Mouse (Mus musculus) midbrain, embryonic 11.5 days (tissue): ENCODE measurements around the gene Ndufaf3. TPM values are rescaled to one million over a fixed set of nuclear protein-coding genes. Genes with fewer than 3 reads are reported as not detected.

Experiments used
- ATAC-seq: fragments of 200-750 bp; cut with Nextera tagmentation; 2 replicates; pipeline ENCODE4 v1.8.0; 2017; ENCODE audit warnings: moderate TSS enrichment, moderate library complexity; ENCODE audit not compliant: low FRiP score
- DNase-seq: peaks from one replicate; pipeline ENCODE4 v3.0.0; 2015; ENCODE audit warnings: low spot score; ENCODE audit errors: missing footprints
- H3K27ac ChIP-seq: fragments of 300-500 bp; sonication (generic); 2 replicates; pipeline ENCODE4 v1.5.1; 2014; ENCODE audit warnings: low read depth, low read length
- H3K27me3 ChIP-seq: fragments of 300-500 bp; sonication (generic); 2 replicates; pipeline ENCODE4 v1.6.1; 2014; ENCODE audit warnings: mild to moderate bottlenecking, low read length, moderate library complexity, mixed read lengths; ENCODE audit not compliant: control insufficient read depth, insufficient read depth
- H3K36me3 ChIP-seq: fragments of 300-500 bp; sonication (generic); 2 replicates; pipeline ENCODE4 v1.6.1; 2014; ENCODE audit warnings: mild to moderate bottlenecking, low read length, moderate library complexity, mixed read lengths; ENCODE audit not compliant: control insufficient read depth, insufficient read depth
- H3K4me1 ChIP-seq: fragments of 300-500 bp; sonication (generic); 2 replicates; pipeline ENCODE4 v1.6.1; 2014; ENCODE audit warnings: low read length; ENCODE audit not compliant: control insufficient read depth, insufficient read depth
- H3K4me2 ChIP-seq: fragments of 300-500 bp; sonication (generic); 2 replicates; pipeline ENCODE4 v1.6.1; 2014; ENCODE audit warnings: mild to moderate bottlenecking, moderate library complexity
- H3K4me3 ChIP-seq: fragments of 300-500 bp; sonication (generic); 2 replicates; pipeline ENCODE4 v1.5.1; 2014; ENCODE audit warnings: low read depth, low read length
- H3K9ac ChIP-seq: fragments of 300-500 bp; sonication (generic); 2 replicates; pipeline ENCODE4 v1.6.1; 2014; ENCODE audit warnings: low read length
- H3K9me3 ChIP-seq: fragments of 300-500 bp; sonication (generic); 2 replicates; pipeline ENCODE4 v1.6.1; 2016; ENCODE audit warnings: low read length; ENCODE audit not compliant: control insufficient read depth
- WGBS: fragments of 180-500 bp; shearing (Covaris S2); extraction: QIAGEN DNeasy Blood & Tissue Kit; methylation state at CpG from one replicate; pipeline ENCODE4 v1.1.7; 2014; 5-methylcytosine and 5-hydroxymethylcytosine counted together
- polyA plus RNA-seq: library from polyadenylated mRNA; unstranded; fragments of >200 nt; fragmentation: Nextera tagmentation; extraction: Ambion mirVana; gene quantifications from 2 replicates; pipeline ENCODE4 v1.2.1, GENCODE M21; 2014

Gene Ndufaf3
- polyA plus RNA-seq, 1 experiment from 2014 or later: 51.7 TPM

- H3K4me2 ChIP-seq: no peak overlapping the region
- H3K27me3 ChIP-seq: no peaks in the 10 kb centered on the region
- DNase-seq (no peak), ATAC-seq (no peak)
- no peak overlapping the region for H3K27ac ChIP-seq
- WGBS: 90% methylated on average over 37 of the region's 37 CpGs
- H3K4me1 ChIP-seq: peaks cover 40% of the 10 kb centered on the region
- no peaks in the 10 kb centered on the region for H3K9me3 ChIP-seq
- no peak overlapping the region for H3K4me3 ChIP-seq
- peaks cover 23% of the 10 kb centered on the region for H3K36me3 ChIP-seq
- H3K9ac ChIP-seq: no peak overlapping the region
Observed at GRCm38 (mm10) chr9:108575321-108576297, 8.4 kb upstream of the Ndufaf3 start.

DNA sequence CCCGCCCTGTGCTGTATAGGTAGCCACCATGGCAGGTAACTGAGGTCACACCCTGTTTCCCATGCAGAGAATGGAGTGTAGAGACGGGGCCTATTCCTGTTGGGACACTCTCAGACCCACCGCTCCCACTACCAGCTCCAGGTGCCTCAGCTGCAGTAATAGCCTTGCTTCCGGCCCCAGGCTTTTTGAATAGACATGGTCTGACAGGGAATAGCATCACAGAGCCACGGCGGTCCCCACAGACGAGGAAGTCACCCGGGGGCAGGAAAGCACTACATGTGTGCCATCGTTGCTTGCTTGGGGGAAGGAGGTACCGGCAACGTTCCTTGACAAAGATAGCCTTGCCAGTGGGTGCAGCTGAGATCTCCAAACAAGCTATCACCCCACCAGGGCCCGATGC, 7.7 kb upstream of the Ndufaf3 start:
- no peak for DNase-seq
- H3K4me3 ChIP-seq: no peak overlapping the region
- ATAC-seq: no peak
- H3K27ac ChIP-seq: no peak overlapping the region
- H3K9me3 ChIP-seq: no peaks in the 10 kb centered on the region
- H3K9ac ChIP-seq: no peak overlapping the region
- H3K36me3 ChIP-seq: peaks cover 23% of the 10 kb centered on the region
- no peaks in the 10 kb centered on the region for H3K27me3 ChIP-seq
- peaks cover 47% of the 10 kb centered on the region for H3K4me1 ChIP-seq
- WGBS: 92% methylated on average over 12 of the region's 12 CpGs
- no peak overlapping the region for H3K4me2 ChIP-seq

DNA sequence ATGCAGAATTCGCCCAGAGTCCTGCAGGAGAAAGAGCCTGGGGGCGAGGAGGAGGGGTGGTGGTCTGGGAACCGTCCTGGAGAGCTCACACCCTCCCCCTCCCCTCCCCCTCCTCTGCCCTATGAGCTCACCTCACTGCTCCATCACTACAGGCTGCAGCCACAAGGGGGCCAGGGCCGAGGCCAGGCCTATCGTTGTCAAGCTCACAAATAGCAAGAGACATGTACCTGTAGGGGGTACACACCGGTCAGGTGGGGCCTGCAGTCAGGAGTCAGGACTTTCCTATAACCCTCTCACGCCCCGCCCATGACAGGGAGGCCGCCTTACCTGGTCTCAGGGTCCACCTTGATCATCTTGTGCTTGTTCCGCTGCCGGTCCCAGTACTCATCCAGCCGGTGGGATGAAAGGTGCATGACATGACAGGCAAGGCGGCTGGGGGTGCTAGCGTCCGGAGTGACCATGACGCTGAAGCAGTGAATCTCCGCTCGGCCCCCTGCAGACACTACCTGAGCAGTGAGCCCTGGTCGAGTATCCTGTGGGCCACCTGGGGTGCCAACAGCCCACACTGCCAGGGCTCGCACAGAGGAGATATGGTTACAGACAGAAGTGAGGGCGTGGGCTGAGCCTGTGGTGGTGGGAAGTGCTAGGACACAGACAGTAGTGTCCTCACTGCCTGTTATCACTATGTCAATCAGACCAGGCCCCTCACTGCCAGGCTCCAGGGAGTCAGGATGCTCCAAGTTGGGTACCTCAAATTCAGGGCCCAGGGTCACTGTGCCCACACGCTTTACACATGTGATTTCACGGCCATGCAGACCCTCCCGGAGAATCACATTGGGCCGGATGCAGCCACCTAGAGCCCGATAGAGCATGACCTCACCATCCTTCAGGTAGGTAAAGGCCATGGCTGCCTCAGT, 6.8 kb upstream of the Ndufaf3 start:
- no peaks in the 10 kb centered on the region for H3K9me3 ChIP-seq
- H3K9ac ChIP-seq: no peak overlapping the region; the same call in 1 of the 2 replicates
- H3K27me3 ChIP-seq: no peaks in the 10 kb centered on the region
- 49% methylated on average over 26 of the region's 26 CpGs for WGBS
- no peak overlapping the region for H3K4me3 ChIP-seq
- H3K4me1 ChIP-seq: peaks cover 47% of the 10 kb centered on the region
- no peak overlapping the region for H3K27ac ChIP-seq
- ATAC-seq (no peak), DNase-seq (peak; percentile 94)
- H3K36me3 ChIP-seq: peaks cover 23% of the 10 kb centered on the region
- H3K4me2 ChIP-seq: 0 out of 2 replicates have a peak overlapping the region, but pooled peaks have one; percentile 11

DNA sequence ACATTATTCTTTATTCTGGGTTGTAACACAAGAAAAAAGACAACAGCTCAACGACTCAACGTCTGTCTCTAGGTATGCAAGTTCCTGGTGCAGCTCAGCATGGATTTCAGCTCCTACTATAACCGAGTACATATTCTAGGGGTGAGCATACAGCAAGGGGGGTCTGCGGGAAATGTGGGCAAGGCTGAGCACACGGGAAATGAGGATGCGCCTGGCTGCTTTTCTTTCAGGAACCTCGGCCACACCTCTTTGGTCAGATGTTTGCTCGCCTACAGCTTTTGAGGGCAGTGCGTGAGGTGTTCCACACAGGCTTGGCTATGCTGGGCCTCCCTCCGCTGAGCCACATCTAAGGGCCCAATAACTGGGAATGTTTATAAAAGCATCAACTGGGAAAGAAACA, 5.1 kb upstream of the Ndufaf3 start:
- no peak overlapping the region for H3K4me2 ChIP-seq
- ATAC-seq (no peak), DNase-seq (no peak)
- no peak overlapping the region for H3K9ac ChIP-seq
- H3K4me3 ChIP-seq: no peak overlapping the region
- H3K4me1 ChIP-seq: peaks cover 50% of the 10 kb centered on the region
- 84% methylated on average over 10 of the region's 10 CpGs for WGBS
- peaks cover 23% of the 10 kb centered on the region for H3K36me3 ChIP-seq
- no peaks in the 10 kb centered on the region for H3K27me3 ChIP-seq
- no peaks in the 10 kb centered on the region for H3K9me3 ChIP-seq
- no peak overlapping the region for H3K27ac ChIP-seq

GRCm38 (mm10) chr9:108571401-108571973, 4.3 kb upstream of the Ndufaf3 start:
- Histone ChIP-seq H3K27ac (no peak overlapping the region), H3K36me3 (peaks cover 23% of the 10 kb centered on the region), H3K9me3 (no peaks in the 10 kb centered on the region), H3K27me3 (no peaks in the 10 kb centered on the region), H3K4me1 (peaks cover 44% of the 10 kb centered on the region), H3K4me2 (no peak overlapping the region), H3K9ac (no peak overlapping the region), H3K4me3 (no peak overlapping the region)
- ATAC-seq: no peak
- WGBS: 96% methylated on average over 16 of the region's 16 CpGs
- no peak for DNase-seq

GRCm38 (mm10) chr9:108570207-108570896, 3.1 kb upstream of the Ndufaf3 start:
- H3K4me2 ChIP-seq: peak overlapping the region; percentile 97
- H3K27ac ChIP-seq: 0 out of 2 replicates have a peak overlapping the region, but pooled peaks have one; percentile 40
- H3K27me3 ChIP-seq: no peaks in the 10 kb centered on the region
- no peaks in the 10 kb centered on the region for H3K9me3 ChIP-seq
- H3K4me1 ChIP-seq: peaks cover 45% of the 10 kb centered on the region
- WGBS: 1% methylated on average over 40 of the region's 40 CpGs
- H3K36me3 ChIP-seq: peaks cover 22% of the 10 kb centered on the region
- peak overlapping the region; percentile 60 for H3K4me3 ChIP-seq
- ATAC-seq (no peak), DNase-seq (peak; percentile 97)
- peak overlapping the region; percentile 66 for H3K9ac ChIP-seq

GRCm38 (mm10) chr9:108569381-108570206, 2.4 kb upstream of the Ndufaf3 start, which contains the start of gene Dalrd3:
TSS of gene Dalrd3 (plus strand) at chr9:108569886.
- DNase-seq (peak; percentile 98), ATAC-seq (peak; percentile 76)
- Histone ChIP-seq H3K27me3 (no peaks in the 10 kb centered on the region), H3K9me3 (no peaks in the 10 kb centered on the region), H3K4me1 (peaks cover 43% of the 10 kb centered on the region), H3K27ac (0 out of 2 replicates have a peak within 1 kb of the TSS, but pooled peaks have one; percentile 40), H3K36me3 (peaks cover 24% of the 10 kb centered on the region), H3K4me2 (peak within 1 kb of the TSS; percentile 97), H3K9ac (peak within 1 kb of the TSS; percentile 66), H3K4me3 (peak within 1 kb of the TSS; percentile 60)
- 8% methylated on average over 42 of the region's 42 CpGs for WGBS
